11 mouse cellular contexts compared by ENCODE assay signal in the genomic region with DNA sequence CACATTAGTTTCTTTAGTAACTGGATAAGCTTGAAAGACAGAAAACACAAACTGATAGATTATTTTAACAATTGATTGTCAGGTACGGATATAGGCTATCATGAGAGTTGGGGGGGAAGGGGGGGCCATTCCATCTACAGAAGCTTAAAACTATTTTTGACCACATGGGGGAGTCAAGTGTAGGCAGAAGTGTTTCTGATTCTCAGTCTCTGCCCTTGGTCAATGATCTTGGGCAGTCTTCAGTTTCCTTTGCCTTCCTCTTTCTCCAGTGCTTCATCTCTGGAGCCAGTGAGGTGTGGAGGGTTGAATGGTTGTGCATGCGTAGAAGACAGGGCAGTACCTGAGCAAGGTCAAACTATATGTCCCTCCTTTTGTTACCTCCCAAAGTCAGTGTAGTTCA.
DNase-seq lines count a peak whose midpoint lies in the region; ATAC-seq and TF ChIP-seq lines count a peak whose summit lies in the region.
"Had no signal": no experiment of that assay in that cellular context is flagged by ENCODE, and none has a peak within 500 bp of the region (broad histone marks: within the 10 kb centered on the region; RNA-seq: fewer than 3 reads in every experiment).

No protein-coding gene starts in this region.

- no peak overlapping the region for H3K27ac ChIP-seq in embryonic facial prominence, embryonic 11.5 days (replicated peaks; ENCODE audit: low read depth, low read length)
- H3K27ac ChIP-seq in embryonic facial prominence, embryonic 10.5 days (replicated peaks) = no peak overlapping the region
- H3K27ac ChIP-seq in liver, adult 2 months (replicated peaks; ENCODE audit: insufficient read depth, low read depth, low read length) = no peak overlapping the region
- H3K27ac ChIP-seq: limb, embryonic 12.5 days had no signal

- WGBS in embryonic facial prominence, embryonic 11.5 days = 67% methylated on average over 2 of the region's 2 CpGs
- 78% methylated on average over 2 of the region's 2 CpGs for WGBS in embryonic facial prominence, embryonic 10.5 days
- WGBS in liver, adult 2 months = 31% methylated on average over 2 of the region's 2 CpGs

- no peaks in the 10 kb centered on the region for H3K4me1 ChIP-seq in embryonic facial prominence, embryonic 11.5 days (ENCODE audit: control insufficient read depth, insufficient read depth, low read length)
- H3K4me1 ChIP-seq in embryonic facial prominence, embryonic 10.5 days = 0 out of 2 replicates have a peak, but pooled peaks cover 1% of the 10 kb centered on the region
- H3K4me1 ChIP-seq in liver, adult 2 months (ENCODE audit: control insufficient read depth, insufficient read depth, low read length) = peaks cover 9% of the 10 kb centered on the region; the same call in 1 of the 2 replicates
- H3K4me1 ChIP-seq: limb, embryonic 12.5 days had no signal

- no peak overlapping the region for H3K4me2 ChIP-seq in embryonic facial prominence, embryonic 11.5 days (ENCODE audit: low read depth, low read length)
- H3K4me2 ChIP-seq: limb, embryonic 12.5 days had no signal

- no peaks in the 10 kb centered on the region for H3K79me2 ChIP-seq in liver, adult 2 months (ENCODE audit: control insufficient read depth, insufficient read depth, low read length)

- peak; percentile 16; the same call in 1 of the 2 replicates for TF ChIP-seq CTCF in liver, adult 2 months (IDR thresholded peaks at IDR 0.05; ENCODE audit: low read depth, low read length)

- no peak overlapping the region for H3K4me3 ChIP-seq in embryonic facial prominence, embryonic 11.5 days (ENCODE audit: low read depth, low read length)
- no peak overlapping the region for H3K4me3 ChIP-seq in embryonic facial prominence, embryonic 10.5 days
- no peak overlapping the region for H3K4me3 ChIP-seq in liver, adult 2 months (ENCODE audit: insufficient read depth, low read depth, low read length)
- H3K4me3 ChIP-seq: limb, embryonic 12.5 days had no signal

- DNase-seq in embryonic facial prominence, embryonic 11.5 days (ENCODE audit: low spot score) = peak; percentile 22
- DNase-seq in embryonic facial prominence, embryonic 10.5 days (ENCODE audit: low spot score) = no peak
- DNase-seq in liver, adult 2 months (ENCODE audit: extremely low read depth, low read depth, low spot score) = peak; percentile 53
- no peak for DNase-seq in liver
- peak; percentile 5 for DNase-seq in R1 (ENCODE audit: low read depth, low spot score)
- peak; percentile 2 for DNase-seq in lung, postnatal 14 days
- DNase-seq in cerebellum, postnatal 4 days (ENCODE audit: low spot score in 2 of 2) = no peak
- DNase-seq in adrenal gland, adult 8-10 months = no peak
- DNase-seq: B cell, adult 2 months; thymus, postnatal 36 days had no signal

- no peak for TF ChIP-seq POLR2A in liver, adult 2 months (IDR thresholded peaks at IDR 0.05; ENCODE audit: extremely low read depth, insufficient read depth, low read length)

- H3K36me3 ChIP-seq in embryonic facial prominence, embryonic 11.5 days (replicated peaks; ENCODE audit: control insufficient read depth, insufficient read depth, low read depth, low read length) = no peaks in the 10 kb centered on the region
- H3K36me3 ChIP-seq in embryonic facial prominence, embryonic 10.5 days (replicated peaks) = no peaks in the 10 kb centered on the region
- no peaks in the 10 kb centered on the region for H3K36me3 ChIP-seq in liver, adult 2 months (ENCODE audit: control insufficient read depth, insufficient read depth, low read length)
- H3K36me3 ChIP-seq: limb, embryonic 12.5 days had no signal

- H3K9ac ChIP-seq in embryonic facial prominence, embryonic 11.5 days (replicated peaks; ENCODE audit: low read length) = no peak overlapping the region
- H3K9ac ChIP-seq in liver, adult 2 months (ENCODE audit: low read depth, low read length) = no peak overlapping the region
- H3K9ac ChIP-seq: limb, embryonic 12.5 days had no signal

- no peaks in the 10 kb centered on the region for H3K27me3 ChIP-seq in embryonic facial prominence, embryonic 11.5 days (ENCODE audit: control insufficient read depth, insufficient read depth, low read length)
- no peaks in the 10 kb centered on the region for H3K27me3 ChIP-seq in embryonic facial prominence, embryonic 10.5 days (replicated peaks; ENCODE audit: low read depth, poor library complexity, severe bottlenecking)
- H3K27me3 ChIP-seq in liver, adult 2 months (ENCODE audit: control insufficient read depth, insufficient read depth, low read length) = no peaks in the 10 kb centered on the region
- H3K27me3 ChIP-seq: limb, embryonic 12.5 days had no signal

- no peak for ATAC-seq in embryonic facial prominence, embryonic 11.5 days (replicated peaks; ENCODE audit: insufficient number of reproducible peaks, low FRiP score, low TSS enrichment, low read depth)

- no peaks in the 10 kb centered on the region for H3K9me3 ChIP-seq in embryonic facial prominence, embryonic 11.5 days (replicated peaks; ENCODE audit: control insufficient read depth, low read length)
- H3K9me3 ChIP-seq in embryonic facial prominence, embryonic 10.5 days = no peaks in the 10 kb centered on the region
- H3K9me3 ChIP-seq: limb, embryonic 12.5 days had no signal

Comparison
In these comparisons a context has a peak if more than half of its experiments do, and no peak if none do; other contexts are left out.
1. DNase-seq: peak in embryonic facial prominence, embryonic 11.5 days (single experiment), liver, adult 2 months (single experiment), R1 (single experiment) and lung, postnatal 14 days (single experiment); none in embryonic facial prominence, embryonic 10.5 days (single experiment), liver (single experiment), cerebellum, postnatal 4 days (0 of 2) and adrenal gland, adult 8-10 months (single experiment).